Mouse (Mus musculus): ENCODE results near the gene Rps9. TPM values are rescaled to one million over a fixed set of nuclear protein-coding genes. Genes with fewer than 3 reads are reported as not detected.
"Not testable (repeated sequence)": the region's sequence is repeated elsewhere in the genome, so short reads cannot be mapped to it uniquely, and the experiment has no call there.

The Rps9 gene
- polyA plus RNA-seq, 1 experiment: 1,031 TPM

DNA sequence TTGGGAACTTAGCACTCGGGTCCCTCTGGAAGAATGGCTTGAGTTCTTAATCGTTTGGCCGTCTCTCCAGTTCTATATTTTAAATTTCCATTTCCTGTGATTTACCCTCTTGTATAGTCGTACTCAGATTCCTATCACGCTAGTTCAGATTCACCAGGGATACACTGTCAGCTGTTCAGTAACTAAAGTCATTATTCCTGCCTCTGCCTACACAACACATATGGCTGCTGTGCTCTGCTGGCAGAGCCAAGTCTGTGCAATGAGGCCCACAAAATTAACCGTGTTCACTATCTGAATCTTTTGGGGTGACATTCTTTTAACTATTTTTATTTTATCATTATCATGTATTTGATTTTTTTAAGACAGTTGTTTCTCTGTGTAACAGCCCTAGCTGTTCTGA, 5.3 kb upstream of the Rps9 start:
- WGBS: 92% methylated on average over 6 of the region's 6 CpGs
- H3K27me3 ChIP-seq (replicated peaks; ENCODE audit: control insufficient read depth, insufficient read depth, low read length): no peaks in the 10 kb centered on the region
- no peak overlapping the region for H3K27ac ChIP-seq (ENCODE audit: insufficient read depth, low read depth, low read length)
- TF ChIP-seq POLR2A (IDR thresholded peaks at IDR 0.05; ENCODE audit: low read depth, low read length) (no peak), CTCF (conservative IDR thresholded peaks at IDR 0.05; ENCODE audit: insufficient read depth, insufficient read length, low read depth, low read length) (no peak)
- H3K36me3 ChIP-seq (ENCODE audit: control insufficient read depth, insufficient read depth, low read length): no peaks in the 10 kb centered on the region
- no peak overlapping the region for H3K4me3 ChIP-seq (ENCODE audit: insufficient read depth, low read depth, low read length)
- DNase-seq: no peak
- H3K4me1 ChIP-seq (ENCODE audit: control insufficient read depth, insufficient read depth, low read length): no peaks in the 10 kb centered on the region; the same call in 1 of the 2 replicates

DNA sequence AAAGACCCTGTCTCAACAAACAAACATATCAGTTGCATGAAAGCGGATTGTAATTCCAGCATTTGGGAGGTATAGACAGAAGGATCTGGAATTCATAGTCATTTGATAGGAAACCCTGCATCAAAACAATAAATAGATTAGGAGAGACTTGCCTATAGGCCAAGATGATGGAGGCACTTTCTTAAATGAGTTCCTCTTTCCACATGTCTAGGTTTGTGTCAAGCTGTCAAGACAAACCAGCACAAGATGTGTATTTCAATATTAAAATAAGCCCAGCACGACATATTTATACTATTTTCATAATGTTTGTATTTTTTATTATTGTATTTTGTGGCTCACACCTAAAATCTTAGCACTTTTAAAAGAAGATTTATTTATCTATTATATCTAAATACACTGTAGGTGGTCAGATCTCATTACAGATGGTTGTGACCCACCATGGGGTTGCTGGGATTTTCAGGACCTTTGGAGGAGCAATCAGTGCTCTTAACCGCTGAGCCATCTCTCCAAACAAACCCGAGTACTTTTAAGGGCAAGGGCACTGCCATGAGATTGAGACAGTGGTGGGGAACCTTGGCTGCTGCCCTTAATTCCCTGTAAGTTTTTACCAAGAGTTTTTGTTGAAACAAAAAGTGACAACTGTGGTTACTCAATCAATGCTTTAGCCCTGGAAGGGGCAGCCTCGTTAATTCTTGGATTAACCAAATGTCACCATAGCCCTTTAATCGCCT, 480 bp upstream of the Rps9 start:
- no peaks in the 10 kb centered on the region for H3K4me1 ChIP-seq (ENCODE audit: control insufficient read depth, insufficient read depth, low read length)
- TF ChIP-seq CTCF (conservative IDR thresholded peaks at IDR 0.05; ENCODE audit: insufficient read depth, insufficient read length, low read depth, low read length) (no peak), POLR2A (IDR thresholded peaks at IDR 0.05; ENCODE audit: low read depth, low read length) (no peak)
- no peaks in the 10 kb centered on the region for H3K27me3 ChIP-seq (replicated peaks; ENCODE audit: control insufficient read depth, insufficient read depth, low read length)
- H3K27ac ChIP-seq (ENCODE audit: insufficient read depth, low read depth, low read length): peak overlapping the region; percentile 11
- H3K4me3 ChIP-seq (ENCODE audit: insufficient read depth, low read depth, low read length): no peak overlapping the region
- H3K36me3 ChIP-seq (ENCODE audit: control insufficient read depth, insufficient read depth, low read length): peaks cover 7% of the 10 kb centered on the region
- WGBS: 21% methylated on average over 6 of the region's 6 CpGs
- no peak for DNase-seq

DNA sequence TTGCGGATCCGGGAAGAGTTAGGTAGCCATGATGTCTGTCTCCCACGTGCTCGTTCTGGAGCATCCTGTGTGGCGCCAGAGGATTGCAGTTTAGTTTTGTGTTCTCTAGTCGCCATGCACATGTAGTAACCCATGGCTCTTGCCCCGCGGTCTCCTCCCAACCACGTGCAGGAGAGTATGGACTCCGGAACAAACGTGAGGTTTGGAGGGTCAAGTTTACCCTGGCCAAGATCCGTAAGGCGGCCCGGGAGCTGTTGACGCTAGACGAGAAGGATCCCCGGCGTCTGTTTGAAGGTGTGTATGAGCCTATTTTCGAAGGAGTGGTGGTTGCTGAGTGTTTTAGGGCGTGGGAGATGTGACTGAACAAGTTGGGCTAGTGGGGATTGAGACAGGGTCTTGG, 682 bp downstream of the Rps9 start:
- Histone ChIP-seq H3K36me3 (ENCODE audit: control insufficient read depth, insufficient read depth, low read length) (peaks cover 7% of the 10 kb centered on the region), H3K27ac (ENCODE audit: insufficient read depth, low read depth, low read length) (peak overlapping the region; percentile 88; the same call in 1 of the 2 replicates), H3K4me3 (ENCODE audit: insufficient read depth, low read depth, low read length) (peak overlapping the region; percentile 76), H3K4me1 (ENCODE audit: control insufficient read depth, insufficient read depth, low read length) (no peaks in the 10 kb centered on the region), H3K27me3 (replicated peaks; ENCODE audit: control insufficient read depth, insufficient read depth, low read length) (no peaks in the 10 kb centered on the region)
- no peak for DNase-seq
- under 1% methylated on average over 20 of the region's 20 CpGs for WGBS
- TF ChIP-seq POLR2A (IDR thresholded peaks at IDR 0.05; ENCODE audit: low read depth, low read length) (no peak), CTCF (conservative IDR thresholded peaks at IDR 0.05; ENCODE audit: insufficient read depth, insufficient read length, low read depth, low read length) (no peak)

- not testable (repeated sequence) for DNase-seq
These were observed 1.7 kb downstream of the Rps9 start for GRCm38 (mm10) chr7:3705461-3705860.

DNA sequence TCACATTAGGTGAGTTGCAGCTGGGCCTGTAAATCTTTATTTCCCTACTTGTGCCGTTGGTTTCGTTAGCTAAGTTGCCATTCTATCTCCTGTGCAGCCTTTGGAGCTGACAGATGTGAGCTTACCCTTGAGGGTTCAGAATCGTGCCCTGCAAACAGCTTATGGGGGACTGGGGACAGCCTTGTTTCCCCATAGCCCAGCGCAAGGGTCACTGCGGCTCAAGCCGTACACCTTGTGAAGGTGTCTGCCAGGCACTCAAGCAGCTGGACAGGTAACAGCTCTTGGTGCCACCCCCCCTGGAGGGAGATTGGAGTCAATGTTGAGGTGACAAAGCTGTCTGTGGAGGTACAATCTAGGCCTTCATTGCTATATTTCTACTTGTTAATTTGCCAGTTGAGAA, 2.1 kb downstream of the Rps9 start:
- no peaks in the 10 kb centered on the region for H3K4me1 ChIP-seq (ENCODE audit: control insufficient read depth, insufficient read depth, low read length)
- WGBS: 14% methylated on average over 6 of the region's 6 CpGs
- no peak for DNase-seq
- H3K36me3 ChIP-seq (ENCODE audit: control insufficient read depth, insufficient read depth, low read length): peaks cover 7% of the 10 kb centered on the region
- H3K4me3 ChIP-seq (ENCODE audit: insufficient read depth, low read depth, low read length): no peak overlapping the region
- no peaks in the 10 kb centered on the region for H3K27me3 ChIP-seq (replicated peaks; ENCODE audit: control insufficient read depth, insufficient read depth, low read length)
- no peak overlapping the region for H3K27ac ChIP-seq (ENCODE audit: insufficient read depth, low read depth, low read length)
- no peak for TF ChIP-seq POLR2A (IDR thresholded peaks at IDR 0.05; ENCODE audit: low read depth, low read length)
- no peak for TF ChIP-seq CTCF (conservative IDR thresholded peaks at IDR 0.05; ENCODE audit: insufficient read depth, insufficient read length, low read depth, low read length)

More at GRCm38 (mm10) chr7:3705461-3705860, 1.7 kb downstream of the Rps9 start:
- H3K27me3 ChIP-seq (replicated peaks; ENCODE audit: control insufficient read depth, insufficient read depth, low read length); H3K4me3 ChIP-seq (ENCODE audit: insufficient read depth, low read depth, low read length); H3K4me1 ChIP-seq (ENCODE audit: control insufficient read depth, insufficient read depth, low read length); H3K27ac ChIP-seq (ENCODE audit: insufficient read depth, low read depth, low read length); H3K36me3 ChIP-seq (ENCODE audit: control insufficient read depth, insufficient read depth, low read length): not testable (repeated sequence)
- 24% methylated on average over 7 of the region's 7 CpGs for WGBS

DNA sequence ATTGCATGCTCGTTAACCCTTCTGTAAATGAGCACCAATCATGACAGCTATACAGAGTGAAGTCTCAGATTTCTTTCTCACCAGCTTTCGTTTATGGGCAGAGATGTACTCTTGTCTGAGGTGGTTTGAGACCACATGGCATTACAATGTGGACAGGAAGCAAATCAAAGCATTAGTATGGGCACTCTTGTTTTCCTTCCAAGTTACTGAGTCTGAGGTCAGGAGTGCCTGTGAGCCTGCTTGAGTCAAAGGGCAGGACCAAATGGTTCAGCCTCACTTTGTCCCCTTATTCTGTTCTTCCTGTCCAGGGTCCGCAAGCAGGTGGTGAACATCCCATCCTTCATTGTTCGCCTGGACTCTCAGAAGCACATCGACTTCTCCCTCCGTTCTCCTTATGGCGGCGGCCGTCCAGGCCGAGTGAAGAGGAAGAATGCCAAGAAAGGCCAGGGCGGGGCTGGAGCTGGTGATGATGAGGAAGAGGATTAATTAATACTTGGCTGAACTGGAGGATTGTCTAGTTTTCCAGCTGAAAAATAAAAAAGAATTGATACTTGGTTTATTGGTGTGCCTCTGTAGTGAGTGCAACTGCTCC, 2.6 kb downstream of the Rps9 start:
- Histone ChIP-seq H3K4me1 (ENCODE audit: control insufficient read depth, insufficient read depth, low read length) (no peaks in the 10 kb centered on the region), H3K36me3 (ENCODE audit: control insufficient read depth, insufficient read depth, low read length) (peaks cover 7% of the 10 kb centered on the region), H3K27ac (ENCODE audit: insufficient read depth, low read depth, low read length) (no peak overlapping the region), H3K27me3 (replicated peaks; ENCODE audit: control insufficient read depth, insufficient read depth, low read length) (no peaks in the 10 kb centered on the region), H3K4me3 (ENCODE audit: insufficient read depth, low read depth, low read length) (no peak overlapping the region)
- no peak for DNase-seq
- TF ChIP-seq CTCF (conservative IDR thresholded peaks at IDR 0.05; ENCODE audit: insufficient read depth, insufficient read length, low read depth, low read length): no peak
- TF ChIP-seq POLR2A (IDR thresholded peaks at IDR 0.05; ENCODE audit: low read depth, low read length): no peak
- 47% methylated on average over 11 of the region's 11 CpGs for WGBS

GRCm38 (mm10) chr7:3707027-3707426, 3.2 kb downstream of the Rps9 start:
- Histone ChIP-seq H3K27me3 (replicated peaks; ENCODE audit: control insufficient read depth, insufficient read depth, low read length) (no peaks in the 10 kb centered on the region), H3K27ac (ENCODE audit: insufficient read depth, low read depth, low read length) (no peak overlapping the region), H3K4me3 (ENCODE audit: insufficient read depth, low read depth, low read length) (no peak overlapping the region), H3K36me3 (ENCODE audit: control insufficient read depth, insufficient read depth, low read length) (peaks cover 7% of the 10 kb centered on the region), H3K4me1 (ENCODE audit: control insufficient read depth, insufficient read depth, low read length) (no peaks in the 10 kb centered on the region)
- no peak for TF ChIP-seq POLR2A (IDR thresholded peaks at IDR 0.05; ENCODE audit: low read depth, low read length)
- no peak for TF ChIP-seq CTCF (conservative IDR thresholded peaks at IDR 0.05; ENCODE audit: insufficient read depth, insufficient read length, low read depth, low read length)
- WGBS: 70% methylated on average over 4 of the region's 4 CpGs
- peak; percentile 21 for DNase-seq
